Comparison of ENCODE assay signal across 8 mouse cellular contexts in genomic region chr9:107526198-107527026, GRCm38 (mm10). TPM values are rescaled to one million over a fixed set of nuclear protein-coding genes. Genes with fewer than 3 reads are reported as not detected.
DNase-seq lines count a peak whose midpoint lies in the region; ATAC-seq lines count a peak whose summit lies in the region.

No protein-coding gene starts in this region.

- DNase-seq in adrenal gland, adult (ENCODE audit: inconsistent age in 2 of 2, low spot score in 1 of 2) = peak; percentile 81 to 91
- DNase-seq in adrenal gland, adult 8-10 months = no peak
- DNase-seq in embryo, embryonic 9.5 days (ENCODE audit: extremely low spot score) = peak; percentile 95
- DNase-seq in kidney, adult 18-20 months = peak; percentile 81
- peak; percentile 62 to 66 for DNase-seq in spleen, adult 18-20 months

- peak overlapping the region; percentile 67 for H3K4me2 ChIP-seq in limb, embryonic 15.5 days
- H3K4me2 ChIP-seq in midbrain, embryonic 16.5 days (ENCODE audit: low read length) = peak overlapping the region; percentile 53

- peaks cover 43% of the 10 kb centered on the region for H3K27me3 ChIP-seq in limb, embryonic 15.5 days
- H3K27me3 ChIP-seq in midbrain, embryonic 16.5 days (ENCODE audit: control insufficient read depth, insufficient read depth, low read depth, low read length) = peaks cover 10% of the 10 kb centered on the region

- ATAC-seq in granulocyte monocyte progenitor cell, adult 5-6 weeks (replicated peaks; ENCODE audit: poor library complexity, severe bottlenecking) = peak; percentile 77
- ATAC-seq in limb, embryonic 15.5 days (ENCODE audit: insufficient number of reproducible peaks, low FRiP score, low TSS enrichment, low read depth) = 0 out of 2 replicates have a peak, but pooled peaks have one; percentile 16
- ATAC-seq in midbrain, embryonic 16.5 days = peak; percentile 44

- H3K27ac ChIP-seq in limb, embryonic 15.5 days = no peak overlapping the region
- H3K27ac ChIP-seq in midbrain, embryonic 16.5 days (ENCODE audit: low read length) = no peak overlapping the region

- H3K4me3 ChIP-seq in limb, embryonic 15.5 days = peak overlapping the region; percentile 36
- H3K4me3 ChIP-seq in midbrain, embryonic 16.5 days (ENCODE audit: low read depth, low read length) = peak overlapping the region; percentile 26

- H3K36me3 ChIP-seq in limb, embryonic 15.5 days = no peaks in the 10 kb centered on the region
- H3K36me3 ChIP-seq in midbrain, embryonic 16.5 days (ENCODE audit: control insufficient read depth, insufficient read depth, low read length) = peaks cover 3% of the 10 kb centered on the region

- WGBS in limb, embryonic 15.5 days = 5% methylated on average over 44 of the region's 44 CpGs
- 7% methylated on average over 44 of the region's 44 CpGs for WGBS in midbrain, embryonic 16.5 days

- H3K9ac ChIP-seq in limb, embryonic 15.5 days = no peak overlapping the region
- peak overlapping the region; percentile 48; the same call in 1 of the 2 replicates for H3K9ac ChIP-seq in midbrain, embryonic 16.5 days (ENCODE audit: low read depth, low read length)

- no peaks in the 10 kb centered on the region for H3K9me3 ChIP-seq in limb, embryonic 15.5 days
- H3K9me3 ChIP-seq in midbrain, embryonic 16.5 days (replicated peaks; ENCODE audit: control insufficient read depth, low read length, poor library complexity, severe bottlenecking) = no peaks in the 10 kb centered on the region

- peaks cover 24% of the 10 kb centered on the region for H3K4me1 ChIP-seq in limb, embryonic 15.5 days
- peaks cover 14% of the 10 kb centered on the region; the same call in 1 of the 2 replicates for H3K4me1 ChIP-seq in midbrain, embryonic 16.5 days (ENCODE audit: control insufficient read depth, insufficient read depth, low read length)

RNA-seq across cellular contexts. Expression of gene Tmem115, which starts 7.3 kb away (rescaled TPM):
- 10 to 100 TPM; 41.7 to 51.9 (median 46.5) TPM for total RNA-seq in adrenal gland, adult 8-10 months (2022)
- total RNA-seq in granulocyte monocyte progenitor cell, adult 5-6 weeks (2014; fragmentation: Nextera tagmentation) = 12.2 and 13.7 TPM in 2 replicates
- 12.1 and 12.5 TPM in 2 replicates for total RNA-seq in granulocyte monocyte progenitor cell, adult 5-6 weeks (2017)
- 51.1 and 51.8 TPM in 2 replicates for polyA plus RNA-seq in limb, embryonic 15.5 days (2015; fragmentation: Nextera tagmentation; extraction: Ambion mirVana)
- 45.2 and 47.2 TPM in 2 replicates for polyA plus RNA-seq in midbrain, embryonic 16.5 days (2015; fragmentation: Nextera tagmentation; extraction: Ambion mirVana)

RNA-seq across cellular contexts. Expression of gene Cyb561d2, which starts 15.6 kb away (rescaled TPM):
- total RNA-seq in adrenal gland, adult 8-10 months (2022) = 10 to 100 TPM; 21.1 to 28.3 (median 25.1) TPM
- total RNA-seq in granulocyte monocyte progenitor cell, adult 5-6 weeks (2014; fragmentation: Nextera tagmentation) = 21.2 and 31.0 TPM in 2 replicates
- total RNA-seq in granulocyte monocyte progenitor cell, adult 5-6 weeks (2017) = 13.2 and 13.9 TPM in 2 replicates
- polyA plus RNA-seq in limb, embryonic 15.5 days (2015; fragmentation: Nextera tagmentation; extraction: Ambion mirVana) = 25.9 and 26.0 TPM in 2 replicates
- 44.4 and 50.7 TPM in 2 replicates for polyA plus RNA-seq in midbrain, embryonic 16.5 days (2015; fragmentation: Nextera tagmentation; extraction: Ambion mirVana)

RNA-seq across cellular contexts. Expression of gene Nprl2, which starts 15.6 kb away (rescaled TPM):
- 10 to 100 TPM; 30.3 to 35.9 (median 32.0) TPM for total RNA-seq in adrenal gland, adult 8-10 months (2022)
- 11.3 and 16.7 TPM in 2 replicates for total RNA-seq in granulocyte monocyte progenitor cell, adult 5-6 weeks (2014; fragmentation: Nextera tagmentation)
- 11.3 and 14.3 TPM in 2 replicates for total RNA-seq in granulocyte monocyte progenitor cell, adult 5-6 weeks (2017)
- polyA plus RNA-seq in limb, embryonic 15.5 days (2015; fragmentation: Nextera tagmentation; extraction: Ambion mirVana) = 40.4 and 44.1 TPM in 2 replicates
- 76.2 and 82.2 TPM in 2 replicates for polyA plus RNA-seq in midbrain, embryonic 16.5 days (2015; fragmentation: Nextera tagmentation; extraction: Ambion mirVana)

RNA-seq across cellular contexts. Expression of gene Zmynd10, which starts 20.7 kb away (rescaled TPM):
- 1 to 10 TPM in 1 of 4 experiments, under 1 TPM in 2, not detected in 1; 0.41 to 1.7 (median 0.62) TPM for total RNA-seq in adrenal gland, adult 8-10 months (2022)
- total RNA-seq in granulocyte monocyte progenitor cell, adult 5-6 weeks (2014; fragmentation: Nextera tagmentation) = not detected in 2 replicates
- not detected in 2 replicates for total RNA-seq in granulocyte monocyte progenitor cell, adult 5-6 weeks (2017)
- 1.0 and 1.3 TPM in 2 replicates for polyA plus RNA-seq in limb, embryonic 15.5 days (2015; fragmentation: Nextera tagmentation; extraction: Ambion mirVana)
- 3.5 and 6.1 TPM in 2 replicates for polyA plus RNA-seq in midbrain, embryonic 16.5 days (2015; fragmentation: Nextera tagmentation; extraction: Ambion mirVana)

RNA-seq across cellular contexts. Expression of gene Rassf1, which starts 24.9 kb away (rescaled TPM):
- 10 to 100 TPM; 16.1 to 33.1 (median 26.2) TPM for total RNA-seq in adrenal gland, adult 8-10 months (2022)
- 40.2 and 42.2 TPM in 2 replicates for total RNA-seq in granulocyte monocyte progenitor cell, adult 5-6 weeks (2014; fragmentation: Nextera tagmentation)
- total RNA-seq in granulocyte monocyte progenitor cell, adult 5-6 weeks (2017) = 34.1 and 36.7 TPM in 2 replicates
- polyA plus RNA-seq in limb, embryonic 15.5 days (2015; fragmentation: Nextera tagmentation; extraction: Ambion mirVana) = 89.7 and 95.4 TPM in 2 replicates
- 45.3 and 49.4 TPM in 2 replicates for polyA plus RNA-seq in midbrain, embryonic 16.5 days (2015; fragmentation: Nextera tagmentation; extraction: Ambion mirVana)

Comparison
In these comparisons a context has a peak if more than half of its experiments do, and no peak if none do; other contexts are left out.
1. ATAC-seq: peak in every context shown above with its lines; median percentile 77 in granulocyte monocyte progenitor cell, adult 5-6 weeks; 44 in midbrain, embryonic 16.5 days; 16 in limb, embryonic 15.5 days.